ENCODE assay signal across 7 mouse cellular contexts in the genomic region with DNA sequence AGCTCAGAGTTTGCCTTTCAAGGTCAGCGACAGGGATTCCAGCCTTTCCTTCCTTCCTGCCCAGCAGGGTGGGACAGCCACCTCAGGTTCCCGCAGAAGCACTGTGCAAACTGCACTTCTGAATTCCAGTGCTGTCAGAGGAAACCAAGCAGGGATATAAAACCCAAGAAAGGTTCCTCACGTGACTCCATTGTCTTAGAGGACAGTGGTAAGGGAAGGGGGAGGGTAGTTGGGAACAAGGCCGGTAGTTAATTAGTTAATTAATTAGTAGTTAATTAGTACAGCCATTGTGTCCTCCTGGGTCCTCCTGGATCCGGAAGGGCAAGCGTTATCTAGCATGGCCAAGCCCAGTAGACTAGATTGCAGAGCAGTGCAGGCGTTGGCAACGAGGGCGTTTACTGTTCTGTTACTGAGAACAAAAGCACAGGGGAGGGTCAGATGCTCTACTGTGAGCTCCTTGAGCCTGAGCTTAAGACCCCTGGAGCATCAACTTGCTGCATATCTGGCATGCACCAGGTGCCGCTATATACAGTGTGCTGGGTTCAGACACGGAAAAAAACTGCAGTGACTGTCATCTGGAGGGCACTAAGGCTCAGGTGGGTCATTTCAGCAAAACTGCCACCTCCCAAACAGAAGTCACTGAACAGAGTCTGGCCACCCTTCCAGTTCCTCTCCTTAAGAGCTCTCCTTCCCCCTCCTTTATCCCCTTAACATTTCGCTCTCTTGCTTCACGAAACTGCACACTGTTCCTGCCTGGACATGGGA.
DNase-seq lines count a peak whose midpoint lies in the region; ATAC-seq and TF ChIP-seq lines count a peak whose summit lies in the region.

No protein-coding gene starts in this region.

- ATAC-seq in intestine, embryonic 14.5 days (replicated peaks; ENCODE audit: low FRiP score, low TSS enrichment, low read depth) = peak; percentile 56

- peaks cover 3 to 12% of the 10 kb centered on the region in 2 experiments; a peak in 3 of 4 replicates for H3K4me1 ChIP-seq in ES-E14 (ENCODE audit: control insufficient read depth in 2 of 2, insufficient read depth in 2 of 2, low read length in 2 of 2, poor library complexity in 1 of 2)
- peaks cover 17% of the 10 kb centered on the region for H3K4me1 ChIP-seq in intestine, embryonic 14.5 days (replicated peaks; ENCODE audit: control insufficient read depth, insufficient read depth, low read length)

- in situ Hi-C loops in ES-E14 (cut with MboI; ENCODE audit: low sequenced_read_pairs in 2 of 2, unreplicated experiment in 2 of 2) = no loop called here

- 37% methylated on average over 13 of the region's 13 CpGs for WGBS in intestine, embryonic 14.5 days

- H3K9ac ChIP-seq in ES-E14 (ENCODE audit: insufficient read depth, low read depth, low read length, poor library complexity, severe bottlenecking) = no peak overlapping the region
- H3K9ac ChIP-seq in intestine, embryonic 14.5 days (ENCODE audit: low read length) = no peak overlapping the region

- H3K4me3 ChIP-seq in ES-E14 (ENCODE audit: insufficient read depth in 1 of 2, low read depth in 1 of 2, low read length in 2 of 2, poor library complexity in 1 of 2, severe bottlenecking in 1 of 2) = peak overlapping the region in 1 of 2 experiments; percentile 4; a peak in 1 of 4 replicates
- H3K4me3 ChIP-seq in intestine, embryonic 14.5 days (ENCODE audit: low read depth, low read length) = no peak overlapping the region

- H3K27ac ChIP-seq in ES-E14 (ENCODE audit: insufficient read depth, low read depth, low read length, poor library complexity, severe bottlenecking) = peak overlapping the region; percentile 50; the same call in 1 of the 2 replicates
- peak overlapping the region; percentile 1; the same call in 1 of the 2 replicates for H3K27ac ChIP-seq in intestine, embryonic 14.5 days (ENCODE audit: low read depth)

- no peaks in the 10 kb centered on the region for H3K9me3 ChIP-seq in ES-E14 (ENCODE audit: control insufficient read depth, insufficient read depth, low read depth, low read length)
- no peaks in the 10 kb centered on the region for H3K9me3 ChIP-seq in intestine, embryonic 14.5 days (ENCODE audit: control insufficient read depth, low read length)

- peak; percentile 51 for DNase-seq in ES-E14 (ENCODE audit: low read depth, low spot score)
- DNase-seq in c-Kit-positive CD71-positive TER-119-positive erythroid progenitor cells, embryonic 14.5 days (ENCODE audit: low spot score) = peak; percentile 12
- DNase-seq in intestine, embryonic 14.5 days (ENCODE audit: low spot score) = peak; percentile 55
- peak; percentile 41 for DNase-seq in lung, postnatal 10 days
- DNase-seq in B cell, adult 2 months = no peak
- DNase-seq in gastrocnemius, postnatal 10 days = no peak
- DNase-seq in urinary bladder, postnatal 14 days (ENCODE audit: low spot score) = no peak

- peak overlapping the region; percentile 11; the same call in 1 of the 2 replicates for H3K4me2 ChIP-seq in intestine, embryonic 14.5 days (ENCODE audit: low read length)

- H3K36me3 ChIP-seq in ES-E14 (ENCODE audit: control insufficient read depth, insufficient read depth, low read length, poor library complexity, severe bottlenecking) = no peaks in the 10 kb centered on the region; the same call in 1 of the 2 replicates
- peaks cover 16% of the 10 kb centered on the region; the same call in 1 of the 2 replicates for H3K36me3 ChIP-seq in intestine, embryonic 14.5 days (ENCODE audit: control insufficient read depth, insufficient read depth, low read length)

- H3K27me3 ChIP-seq in intestine, embryonic 14.5 days (replicated peaks; ENCODE audit: control insufficient read depth, insufficient read depth, low read length) = no peaks in the 10 kb centered on the region

TF ChIP-seq in ES-E14, 5 proteins besides CTCF, POLR2A, EP300 and RAD21:
- TF ChIP-seq ZC3H11A (IDR thresholded peaks at IDR 0.05; ENCODE audit: borderline replicate concordance, low read depth, low read length) (no peak), ZNF384 (IDR thresholded peaks at IDR 0.05; ENCODE audit: low read depth, low read length) (no peak), CHD2 (IDR thresholded peaks at IDR 0.05; ENCODE audit: low read depth, low read length) (no peak), MAFK (IDR thresholded peaks at IDR 0.05; ENCODE audit: insufficient read depth, low read depth, low read length) (no peak), HCFC1 (IDR thresholded peaks at IDR 0.05; ENCODE audit: borderline replicate concordance, insufficient read depth, low read length) (no peak)

Comparison
In these comparisons a context has a peak if more than half of its experiments do, and no peak if none do; other contexts are left out.
1. DNase-seq: peak in ES-E14 (single experiment), c-Kit-positive CD71-positive TER-119-positive erythroid progenitor cells, embryonic 14.5 days (single experiment), intestine, embryonic 14.5 days (single experiment) and lung, postnatal 10 days (single experiment); none in B cell, adult 2 months (0 of 2), gastrocnemius, postnatal 10 days (single experiment) and urinary bladder, postnatal 14 days (single experiment).